Mouse (Mus musculus): ENCODE data around the gene Polr3b. TPM values are rescaled to one million over a fixed set of nuclear protein-coding genes. Genes with fewer than 3 reads are reported as not detected.
A peak's percentile ranks its signal among the peaks of the same experiment; 100 is the strongest.

Polr3b gene
- polyA plus RNA-seq, 1 experiment: 5.1 TPM

DNA sequence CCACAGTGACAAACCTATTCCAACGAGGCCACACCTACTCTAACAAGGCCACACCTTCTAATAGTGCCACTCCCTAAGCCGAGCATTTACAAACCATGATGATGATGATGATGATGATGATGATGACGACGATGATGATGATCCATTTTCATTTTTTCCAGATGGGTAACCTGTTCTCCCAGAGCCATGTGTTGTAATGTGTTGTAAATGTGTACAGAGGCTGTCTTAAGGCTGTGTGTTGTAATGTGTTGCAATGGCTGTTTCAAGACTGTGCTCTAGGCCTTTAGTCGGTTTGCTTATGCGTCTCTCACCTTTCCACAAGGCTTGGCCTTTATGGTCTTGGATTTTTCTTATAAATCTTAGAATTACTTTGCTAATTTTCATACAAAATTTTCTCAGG, 40.0 kb downstream of the Polr3b start:
- 97% methylated on average over 6 of the region's 6 CpGs for WGBS

DNA sequence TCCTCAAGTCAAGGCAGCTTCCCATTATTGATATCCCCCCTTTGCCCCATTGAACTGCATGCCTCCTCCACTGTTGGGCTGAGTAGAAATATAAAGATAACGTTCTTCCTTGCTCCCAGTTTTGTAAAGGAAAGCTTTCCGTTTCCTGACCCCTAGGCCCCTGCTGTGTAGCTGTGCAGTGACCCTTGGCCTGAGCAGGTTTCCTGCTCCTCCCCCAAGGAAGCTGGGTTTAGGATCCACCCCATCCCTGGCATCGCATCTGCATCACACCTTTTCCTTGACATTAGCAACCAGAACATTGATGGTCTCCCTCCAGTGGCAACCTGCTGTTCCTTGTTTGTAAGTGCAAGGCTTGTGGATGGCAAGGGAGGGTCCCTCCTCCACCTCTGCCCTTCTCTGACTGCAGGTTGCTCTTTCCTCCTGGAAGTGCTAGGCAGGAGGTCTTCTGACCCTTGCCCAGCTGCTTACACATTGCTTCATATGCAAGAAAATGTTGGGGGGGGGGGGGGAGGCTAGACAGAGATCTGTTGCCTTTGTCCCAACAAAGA, 43.7 kb downstream of the Polr3b start:
- H3K4me1 ChIP-seq (ENCODE audit: control insufficient read depth, insufficient read depth, low read length): no peaks in the 10 kb centered on the region; the same call in 1 of the 2 replicates
- H3K27ac ChIP-seq (ENCODE audit: insufficient read depth, low read depth, low read length): no peak overlapping the region
- no peaks in the 10 kb centered on the region for H3K36me3 ChIP-seq (ENCODE audit: control insufficient read depth, insufficient read depth, low read length)
- no peaks in the 10 kb centered on the region for H3K27me3 ChIP-seq (replicated peaks; ENCODE audit: control insufficient read depth, insufficient read depth, low read length)
- no peak overlapping the region for H3K4me3 ChIP-seq (ENCODE audit: insufficient read depth, low read depth, low read length)
- peak; percentile 49 for DNase-seq
- TF ChIP-seq CTCF (conservative IDR thresholded peaks at IDR 0.05; ENCODE audit: insufficient read depth, insufficient read length, low read depth, low read length) (no peak), POLR2A (IDR thresholded peaks at IDR 0.05; ENCODE audit: low read depth, low read length) (no peak)
- WGBS: 39% methylated on average over 3 of the region's 3 CpGs

More for the DNA sequence above, 40.0 kb downstream of the Polr3b start:
- H3K36me3 ChIP-seq (ENCODE audit: control insufficient read depth, insufficient read depth, low read length): no peaks in the 10 kb centered on the region
- DNase-seq: no peak
- no peak overlapping the region for H3K4me3 ChIP-seq (ENCODE audit: insufficient read depth, low read depth, low read length)
- TF ChIP-seq CTCF (conservative IDR thresholded peaks at IDR 0.05; ENCODE audit: insufficient read depth, insufficient read length, low read depth, low read length) (no peak), POLR2A (IDR thresholded peaks at IDR 0.05; ENCODE audit: low read depth, low read length) (no peak)
- no peak overlapping the region for H3K27ac ChIP-seq (ENCODE audit: insufficient read depth, low read depth, low read length)
- no peaks in the 10 kb centered on the region for H3K27me3 ChIP-seq (replicated peaks; ENCODE audit: control insufficient read depth, insufficient read depth, low read length)
- no peaks in the 10 kb centered on the region; the same call in 1 of the 2 replicates for H3K4me1 ChIP-seq (ENCODE audit: control insufficient read depth, insufficient read depth, low read length)

DNA sequence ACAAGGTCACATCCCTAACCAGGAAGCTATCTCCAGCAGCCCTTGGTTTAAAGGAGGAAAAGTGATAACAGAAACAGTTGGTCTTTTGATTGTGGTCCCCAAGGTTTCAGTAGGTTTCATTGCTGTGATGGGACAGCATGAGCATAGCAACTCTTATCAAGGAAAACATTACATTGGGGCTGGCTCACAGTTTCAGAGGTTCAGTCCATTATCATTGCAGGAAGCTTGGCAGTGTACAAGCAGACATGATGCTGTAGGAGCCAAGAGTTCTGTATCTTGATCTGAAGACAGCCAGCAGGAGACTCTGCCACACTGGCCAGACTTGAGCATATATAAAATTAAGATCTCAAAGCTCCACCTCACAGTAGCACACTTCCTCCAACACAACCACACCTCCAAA, 53.6 kb downstream of the Polr3b start:
- DNase-seq: no peak
- TF ChIP-seq CTCF (conservative IDR thresholded peaks at IDR 0.05; ENCODE audit: insufficient read depth, insufficient read length, low read depth, low read length): no peak
- no peak for TF ChIP-seq POLR2A (IDR thresholded peaks at IDR 0.05; ENCODE audit: low read depth, low read length)
- peaks cover 8% of the 10 kb centered on the region for H3K36me3 ChIP-seq (ENCODE audit: control insufficient read depth, insufficient read depth, low read length)

DNA sequence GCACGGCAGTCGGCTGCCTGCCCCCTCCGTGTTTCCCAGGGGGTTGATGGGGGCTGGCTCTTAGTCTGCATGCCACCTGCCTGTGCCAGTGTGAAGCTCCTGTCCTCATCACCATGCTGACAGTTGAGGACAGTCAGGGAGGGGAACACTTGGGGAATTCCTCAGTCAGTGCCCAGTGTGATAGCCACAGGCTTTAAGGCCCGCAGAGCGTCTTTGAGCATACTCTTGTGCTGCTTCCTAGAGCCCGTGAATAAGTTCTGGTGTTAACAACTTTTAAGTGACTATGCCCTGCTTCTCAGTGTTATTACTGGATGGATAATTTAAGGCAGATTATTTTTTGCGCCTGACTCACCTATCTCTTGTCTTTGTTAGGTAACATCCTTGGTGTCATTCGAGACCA, 54.4 kb downstream of the Polr3b start:
- Histone ChIP-seq H3K4me1 (ENCODE audit: control insufficient read depth, insufficient read depth, low read length) (no peaks in the 10 kb centered on the region), H3K4me3 (ENCODE audit: insufficient read depth, low read depth, low read length) (no peak overlapping the region), H3K27me3 (replicated peaks; ENCODE audit: control insufficient read depth, insufficient read depth, low read length) (no peaks in the 10 kb centered on the region), H3K27ac (ENCODE audit: insufficient read depth, low read depth, low read length) (no peak overlapping the region), H3K36me3 (ENCODE audit: control insufficient read depth, insufficient read depth, low read length) (peaks cover 8% of the 10 kb centered on the region)
- DNase-seq: no peak
- WGBS: 89% methylated on average over 8 of the region's 8 CpGs
- TF ChIP-seq POLR2A (IDR thresholded peaks at IDR 0.05; ENCODE audit: low read depth, low read length) (no peak), CTCF (conservative IDR thresholded peaks at IDR 0.05; ENCODE audit: insufficient read depth, insufficient read length, low read depth, low read length) (no peak)

More for the DNA sequence above, 53.6 kb downstream of the Polr3b start:
- Histone ChIP-seq H3K27ac (ENCODE audit: insufficient read depth, low read depth, low read length) (no peak overlapping the region), H3K4me1 (ENCODE audit: control insufficient read depth, insufficient read depth, low read length) (no peaks in the 10 kb centered on the region), H3K4me3 (ENCODE audit: insufficient read depth, low read depth, low read length) (no peak overlapping the region), H3K27me3 (replicated peaks; ENCODE audit: control insufficient read depth, insufficient read depth, low read length) (no peaks in the 10 kb centered on the region)

DNA sequence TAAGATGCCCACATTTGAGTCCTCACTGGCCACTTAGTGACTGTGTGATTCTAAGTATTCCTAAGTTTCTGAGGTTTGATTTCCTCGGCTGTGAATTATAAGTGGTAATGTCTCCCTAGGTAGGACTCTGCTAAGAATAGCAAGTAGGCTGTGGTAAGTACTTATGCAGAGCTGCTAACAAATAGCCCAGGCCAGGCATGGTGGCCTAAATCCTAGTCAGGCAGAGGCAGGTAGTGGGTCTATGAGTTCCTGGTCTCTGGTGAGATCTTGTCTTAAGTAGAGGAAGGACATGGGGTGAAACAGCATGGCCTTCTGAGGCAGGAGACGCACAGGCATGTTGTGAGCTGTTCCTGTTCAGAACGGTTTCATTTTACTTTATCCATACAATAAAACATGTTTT, 55.8 kb downstream of the Polr3b start:
- Histone ChIP-seq H3K27ac (ENCODE audit: insufficient read depth, low read depth, low read length) (no peak overlapping the region), H3K36me3 (ENCODE audit: control insufficient read depth, insufficient read depth, low read length) (peaks cover 8% of the 10 kb centered on the region), H3K4me3 (ENCODE audit: insufficient read depth, low read depth, low read length) (no peak overlapping the region), H3K27me3 (replicated peaks; ENCODE audit: control insufficient read depth, insufficient read depth, low read length) (no peaks in the 10 kb centered on the region), H3K4me1 (ENCODE audit: control insufficient read depth, insufficient read depth, low read length) (no peaks in the 10 kb centered on the region)
- TF ChIP-seq CTCF (conservative IDR thresholded peaks at IDR 0.05; ENCODE audit: insufficient read depth, insufficient read length, low read depth, low read length) (no peak), POLR2A (IDR thresholded peaks at IDR 0.05; ENCODE audit: low read depth, low read length) (no peak)
- DNase-seq: no peak
- 87% methylated on average over 3 of the region's 3 CpGs for WGBS

DNA sequence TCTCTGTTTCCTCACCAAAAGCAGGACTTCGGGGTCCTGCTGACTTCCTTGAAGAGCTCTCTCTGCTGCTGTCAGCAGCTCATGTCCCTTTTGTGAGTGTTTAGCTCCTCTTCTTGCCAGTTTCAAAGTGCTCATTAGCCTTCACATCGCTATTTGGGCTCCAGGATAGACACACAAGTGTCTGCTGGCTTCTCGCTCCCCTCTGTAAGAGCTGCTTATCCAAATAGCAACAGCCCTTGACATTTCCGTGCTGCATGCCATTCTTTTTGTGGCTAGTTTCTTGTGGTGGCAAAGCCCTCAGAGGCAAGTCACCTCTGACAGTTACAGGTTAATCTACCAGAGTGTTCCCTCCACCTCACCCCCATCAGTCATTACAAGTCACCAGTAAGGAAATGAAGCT, 56.3 kb downstream of the Polr3b start:
- WGBS: 92% methylated on average over 4 of the region's 4 CpGs
- no peaks in the 10 kb centered on the region for H3K4me1 ChIP-seq (ENCODE audit: control insufficient read depth, insufficient read depth, low read length)
- H3K36me3 ChIP-seq (ENCODE audit: control insufficient read depth, insufficient read depth, low read length): peaks cover 3% of the 10 kb centered on the region
- no peak overlapping the region for H3K27ac ChIP-seq (ENCODE audit: insufficient read depth, low read depth, low read length)
- no peak for TF ChIP-seq CTCF (conservative IDR thresholded peaks at IDR 0.05; ENCODE audit: insufficient read depth, insufficient read length, low read depth, low read length)
- no peak for TF ChIP-seq POLR2A (IDR thresholded peaks at IDR 0.05; ENCODE audit: low read depth, low read length)
- no peaks in the 10 kb centered on the region for H3K27me3 ChIP-seq (replicated peaks; ENCODE audit: control insufficient read depth, insufficient read depth, low read length)
- no peak for DNase-seq
- no peak overlapping the region for H3K4me3 ChIP-seq (ENCODE audit: insufficient read depth, low read depth, low read length)

DNA sequence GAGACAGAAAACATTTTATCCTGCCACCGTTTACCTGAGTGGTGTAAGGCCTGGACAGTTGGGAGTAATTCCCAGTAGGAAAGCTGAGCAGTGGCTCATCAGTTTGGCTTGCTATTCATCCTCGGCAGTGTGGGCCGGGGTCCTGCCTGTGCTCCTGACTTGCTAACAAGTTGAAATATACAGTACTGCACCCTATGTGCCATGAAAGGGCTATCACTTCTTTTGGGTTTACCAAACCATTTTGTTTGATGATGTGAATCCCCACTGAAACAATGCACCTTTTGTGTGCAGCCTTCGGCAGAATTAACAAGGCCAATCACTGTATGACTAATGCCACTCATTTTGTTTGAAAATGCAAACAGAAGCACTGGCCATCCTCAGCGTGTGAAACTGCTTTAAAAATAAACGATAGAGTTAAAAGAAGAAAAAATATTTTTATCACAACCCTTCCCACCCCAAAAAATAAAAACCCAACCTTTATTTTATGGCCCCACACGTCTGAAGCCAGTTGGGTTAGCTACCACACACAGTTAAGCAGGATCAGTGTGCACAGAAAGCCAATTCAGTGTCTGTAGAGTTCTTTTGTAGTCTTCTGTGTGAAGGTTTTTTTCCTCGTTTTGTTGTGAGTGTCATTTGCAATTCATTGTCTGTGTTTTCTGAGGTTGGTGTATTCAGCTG, 63.5 kb downstream of the Polr3b start:
- DNase-seq: no peak
- 59% methylated on average over 8 of the region's 8 CpGs for WGBS
- no peak for TF ChIP-seq CTCF (conservative IDR thresholded peaks at IDR 0.05; ENCODE audit: insufficient read depth, insufficient read length, low read depth, low read length)
- no peak for TF ChIP-seq POLR2A (IDR thresholded peaks at IDR 0.05; ENCODE audit: low read depth, low read length)
- Histone ChIP-seq H3K4me1 (ENCODE audit: control insufficient read depth, insufficient read depth, low read length) (no peaks in the 10 kb centered on the region), H3K4me3 (ENCODE audit: insufficient read depth, low read depth, low read length) (no peak overlapping the region), H3K27me3 (replicated peaks; ENCODE audit: control insufficient read depth, insufficient read depth, low read length) (no peaks in the 10 kb centered on the region), H3K27ac (ENCODE audit: insufficient read depth, low read depth, low read length) (no peak overlapping the region), H3K36me3 (ENCODE audit: control insufficient read depth, insufficient read depth, low read length) (no peaks in the 10 kb centered on the region; the same call in 1 of the 2 replicates)
